Mouse (Mus musculus): Measurements from ENCODE around the gene Lsm4.

Lsm4 gene

DNA sequence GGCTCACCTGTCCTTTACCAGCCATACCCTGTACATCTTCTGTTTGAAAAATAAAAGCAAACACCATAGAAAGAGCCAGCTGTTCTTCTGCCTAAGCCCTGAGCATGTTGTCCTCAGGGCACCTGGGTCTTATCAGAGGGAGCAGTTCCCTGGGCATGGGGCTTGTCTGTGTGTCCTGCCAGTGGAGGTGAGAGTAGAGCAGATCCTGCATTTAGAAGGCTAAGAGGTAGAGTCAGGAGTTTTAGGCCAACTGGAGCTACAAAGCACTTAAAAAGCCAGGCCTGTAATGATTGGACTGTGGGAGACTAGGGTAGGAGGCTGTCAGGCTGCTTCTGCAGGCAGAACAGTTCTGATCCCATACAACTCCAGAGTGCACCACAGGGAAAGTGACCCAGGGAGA, 5.6 kb downstream of the Lsm4 start:
- no peak for DNase-seq (ENCODE audit: low read depth, low spot score)

- DNase-seq (ENCODE audit: low read depth, low spot score) = no peak
Observed at GRCm38 (mm10) chr8:70679404-70679803, 6.4 kb downstream of the Lsm4 start.

DNA sequence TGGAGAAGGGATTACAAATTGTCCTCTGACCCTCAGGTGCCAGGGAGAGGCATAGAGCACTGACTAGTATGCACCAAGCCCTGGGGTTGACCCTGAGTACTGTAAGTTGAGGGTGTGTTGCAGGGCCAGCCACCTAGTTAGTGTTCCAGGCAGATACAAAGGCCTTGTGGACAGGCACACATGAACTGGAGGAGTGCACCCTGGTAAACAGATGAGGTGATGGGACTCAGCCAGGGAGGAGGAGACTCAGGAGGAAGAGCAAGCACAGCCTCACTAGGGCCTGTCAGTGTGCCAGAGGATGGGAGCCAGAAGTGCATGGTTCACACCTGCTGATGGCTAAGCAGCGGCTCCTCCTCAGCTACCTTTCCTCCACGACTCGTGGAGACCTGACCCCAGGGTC, 7.0 kb downstream of the Lsm4 start:
- no peak for DNase-seq (ENCODE audit: low read depth, low spot score)

- DNase-seq (ENCODE audit: low read depth, low spot score) = no peak
Observed at GRCm38 (mm10) chr8:70681410-70681809, 8.4 kb downstream of the Lsm4 start.

DNA sequence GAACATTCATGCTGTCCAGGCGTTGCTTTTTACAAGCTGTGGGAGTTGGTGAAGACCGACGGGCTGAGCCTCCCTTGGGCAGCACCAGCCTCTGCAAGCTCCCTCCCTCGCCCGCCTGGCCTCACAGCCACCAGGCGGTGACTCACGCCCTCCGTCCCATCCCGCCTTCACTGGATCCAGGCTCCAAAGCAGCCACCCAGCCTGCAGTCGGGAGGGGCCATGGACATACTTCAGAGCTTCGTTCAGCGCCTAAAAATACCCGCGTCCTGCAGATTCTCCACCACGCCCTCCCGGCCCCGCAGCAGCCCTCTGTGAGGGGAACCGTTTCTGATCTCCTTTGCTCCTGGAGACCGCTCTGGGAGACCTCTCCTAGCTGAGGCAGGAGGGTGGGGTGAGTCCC, 9.1 kb downstream of the Lsm4 start:
- DNase-seq (ENCODE audit: low read depth, low spot score) = no peak

DNA sequence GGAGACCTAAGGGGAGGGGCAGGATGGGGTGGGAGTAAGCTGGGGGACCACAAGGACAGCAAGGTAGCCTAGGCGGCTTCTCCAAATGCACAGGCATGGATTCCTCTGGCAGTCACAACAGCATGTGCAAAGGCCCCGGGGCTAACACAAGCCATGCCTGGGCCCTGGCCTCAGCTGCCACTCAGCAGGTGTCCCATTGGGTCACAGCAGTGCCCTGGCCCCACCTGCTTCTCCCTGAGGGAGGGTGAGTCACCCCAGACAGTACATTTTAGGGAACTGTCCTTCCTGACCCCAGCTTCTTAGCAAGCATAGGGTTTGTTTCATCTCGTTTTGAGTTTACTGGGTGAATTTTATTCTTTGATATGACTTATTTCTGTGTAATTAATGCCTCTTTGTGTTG, 9.6 kb downstream of the Lsm4 start:
- DNase-seq (ENCODE audit: low read depth, low spot score) = no peak

- DNase-seq (ENCODE audit: low read depth, low spot score) = no peak
Observed at GRCm38 (mm10) chr8:70684291-70684690, 11.2 kb downstream of the Lsm4 start.

DNA sequence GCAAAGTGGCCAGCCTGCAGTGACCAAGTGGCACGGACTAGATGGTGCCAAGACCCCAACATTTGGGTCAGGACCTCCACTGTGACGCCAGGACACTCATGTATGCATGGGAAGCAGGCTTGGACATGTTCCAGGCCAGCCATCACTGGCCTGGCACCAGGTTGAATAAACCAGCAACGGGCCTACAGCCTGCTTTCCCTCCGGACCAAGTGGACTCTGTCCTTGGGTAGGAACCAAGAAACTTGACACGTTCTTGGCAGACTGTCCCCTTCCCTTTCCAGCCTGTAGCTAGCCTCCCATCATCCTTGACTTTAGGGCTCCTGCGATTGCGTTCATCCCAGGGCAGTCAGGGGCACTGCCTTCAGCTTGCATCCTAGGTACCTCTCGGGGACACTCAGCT, 14.5 kb downstream of the Lsm4 start:
- DNase-seq (ENCODE audit: low read depth, low spot score) = no peak

- DNase-seq (ENCODE audit: low read depth, low spot score) = no peak
Observed at GRCm38 (mm10) chr8:70688136-70688535, 15.1 kb downstream of the Lsm4 start.

DNA sequence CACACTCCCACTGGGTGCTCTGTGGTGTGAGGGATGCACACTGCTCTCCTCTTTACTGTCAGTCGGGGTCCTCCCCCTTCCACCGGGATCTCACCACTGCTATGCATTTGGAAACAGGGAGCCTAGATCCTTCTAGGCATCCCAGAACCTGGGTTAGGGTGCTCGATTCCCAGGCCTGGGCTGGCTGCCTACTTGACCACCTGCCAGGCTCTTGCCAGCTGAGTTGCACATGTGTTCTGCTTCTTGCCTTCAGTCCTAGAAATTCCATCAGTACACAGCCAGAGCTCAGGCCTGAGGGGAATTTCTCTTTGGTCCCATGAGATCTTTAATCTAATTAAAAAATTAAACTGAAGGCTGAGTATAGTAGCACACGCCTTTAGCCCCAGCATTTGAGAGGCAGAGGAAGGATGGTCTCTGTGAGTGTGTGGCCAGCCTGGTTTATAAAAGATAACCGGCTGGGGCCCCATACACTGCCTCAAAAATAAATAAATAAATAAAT, 16.9 kb downstream of the Lsm4 start:
- DNase-seq (ENCODE audit: low read depth, low spot score) = no peak

DNA sequence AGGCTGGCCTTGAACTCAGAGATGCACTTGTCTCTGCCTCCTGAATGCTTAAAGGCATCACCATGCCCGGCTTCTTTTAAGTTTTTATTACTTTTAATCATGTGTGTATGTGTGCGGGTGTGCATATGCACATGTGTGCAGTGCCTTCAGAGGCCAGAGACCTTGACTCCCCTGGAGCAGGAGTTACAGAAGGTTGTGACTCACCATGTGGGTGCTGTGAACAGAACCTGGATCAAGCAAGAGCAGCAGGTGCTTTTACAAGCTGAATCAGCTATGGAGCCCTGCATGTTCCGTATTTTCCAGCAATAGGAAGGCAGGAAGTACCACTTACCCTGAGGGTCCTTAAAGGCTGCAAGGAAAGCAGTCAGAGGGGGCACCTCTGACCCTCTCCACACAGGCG, 18.2 kb downstream of the Lsm4 start:
- no peak for DNase-seq (ENCODE audit: low read depth, low spot score)

GRCm38 (mm10) chr8:70691727-70692231, 18.7 kb downstream of the Lsm4 start:
- peak; percentile 86 for DNase-seq (ENCODE audit: low read depth, low spot score)

DNA sequence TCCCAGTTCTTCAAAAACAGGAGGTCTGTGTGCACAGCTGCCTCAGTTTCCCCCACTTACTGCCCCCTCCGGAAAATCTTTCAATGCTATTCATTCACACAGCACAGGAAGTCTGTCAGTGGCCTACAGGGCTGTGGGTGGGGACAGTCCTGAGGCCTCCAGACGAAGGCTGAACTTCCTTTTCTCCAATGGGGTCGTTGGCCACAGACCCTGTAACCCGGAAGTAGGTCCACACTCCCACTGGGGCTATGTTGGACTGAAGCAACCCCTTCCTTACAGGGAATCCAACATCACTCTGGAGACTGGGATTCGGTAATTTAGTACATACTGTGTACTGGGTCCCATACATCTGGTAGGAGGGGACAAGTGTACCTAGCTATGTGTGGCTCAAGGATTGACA, 20.6 kb downstream of the Lsm4 start:
- DNase-seq (ENCODE audit: low read depth, low spot score) = no peak

GRCm38 (mm10) chr8:70695318-70696018, 22.4 kb downstream of the Lsm4 start:
- DNase-seq (ENCODE audit: low read depth, low spot score) = no peak

GRCm38 (mm10) chr8:70696019-70696885, 23.2 kb downstream of the Lsm4 start:
- peak; percentile 79 for DNase-seq (ENCODE audit: low read depth, low spot score)

DNA sequence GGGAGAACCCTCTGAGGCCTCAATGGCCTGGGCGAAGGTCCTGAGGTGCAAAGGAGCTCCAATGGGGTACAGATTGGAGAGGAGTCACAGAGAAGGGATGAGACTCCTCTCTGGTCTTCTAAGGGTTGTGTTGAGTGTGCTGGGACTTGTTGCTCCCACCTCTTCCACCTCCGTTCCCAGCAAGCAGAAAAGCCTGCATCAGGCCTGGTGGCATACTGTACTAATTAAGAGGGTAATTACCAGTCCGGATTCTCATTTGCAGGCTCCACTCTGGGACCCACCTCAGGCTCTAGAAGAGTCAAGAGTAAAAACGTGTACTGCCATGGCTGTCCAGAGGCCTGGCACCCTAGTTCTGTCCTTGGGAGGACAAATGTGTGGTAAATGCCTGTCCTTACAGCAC, 23.9 kb downstream of the Lsm4 start:
- no peak for DNase-seq (ENCODE audit: low read depth, low spot score)

- no peak for DNase-seq (ENCODE audit: low read depth, low spot score)
Observed at GRCm38 (mm10) chr8:70697366-70698250, 24.6 kb downstream of the Lsm4 start.

GRCm38 (mm10) chr8:70698310-70699109, 25.5 kb downstream of the Lsm4 start, which contains the start of gene Jund:
Gene Jund (plus strand): TSS chr8:70698949.
- peak; percentile 99 for DNase-seq (ENCODE audit: low read depth, low spot score)

- DNase-seq (ENCODE audit: low read depth, low spot score) = peak; percentile 45
Observed at GRCm38 (mm10) chr8:70699116-70699833, 26.2 kb downstream of the Lsm4 start.
